ENCODE assay signal across 8 mouse cellular contexts in the genomic region with DNA sequence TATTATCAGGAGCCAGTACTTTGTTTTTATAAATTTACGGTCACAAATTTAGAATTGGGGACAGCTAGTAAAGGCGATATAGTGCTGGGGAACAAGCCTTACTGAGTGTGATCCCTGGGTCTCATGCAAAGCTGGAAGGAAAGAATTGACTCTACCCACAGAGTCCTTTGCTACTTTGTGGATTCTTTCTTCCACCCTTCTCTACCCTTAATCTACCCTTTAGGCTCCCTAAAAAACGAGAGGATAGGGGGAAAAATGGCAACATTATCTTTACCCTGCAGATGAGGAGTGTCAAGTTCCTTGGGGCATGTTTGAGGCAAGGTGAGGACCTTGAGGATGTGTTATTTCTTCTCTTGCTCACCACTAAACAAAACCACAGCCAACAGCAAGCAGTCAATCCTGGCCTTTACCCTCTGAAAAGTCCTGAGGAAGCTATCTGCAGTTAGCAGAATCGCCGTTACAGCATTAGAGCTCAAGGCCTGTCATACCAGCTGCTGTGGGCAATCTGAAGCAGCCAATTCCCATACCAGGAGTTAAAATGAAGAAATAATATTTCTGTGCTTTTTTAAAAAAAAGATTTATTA. TPM values are rescaled to one million over a fixed set of nuclear protein-coding genes. Genes with fewer than 3 reads are reported as not detected.
A peak's percentile ranks its signal among the peaks of the same experiment; 100 is the strongest.
DNase-seq lines count a peak whose midpoint lies in the region; ATAC-seq and TF ChIP-seq lines count a peak whose summit lies in the region.

No protein-coding gene starts in this region.

- peaks cover 11% of the 10 kb centered on the region for H3K4me1 ChIP-seq in kidney, embryonic 15.5 days
- H3K4me1 ChIP-seq in kidney, adult 2 months (ENCODE audit: control insufficient read depth, insufficient read depth, low read length) = no peaks in the 10 kb centered on the region; the same call in 1 of the 2 replicates
- H3K4me1 ChIP-seq in intestine, embryonic 14.5 days (replicated peaks; ENCODE audit: control insufficient read depth, insufficient read depth, low read length) = peaks cover 11% of the 10 kb centered on the region
- peaks cover 8% of the 10 kb centered on the region; the same call in 1 of the 2 replicates for H3K4me1 ChIP-seq in midbrain, postnatal 0 days (ENCODE audit: insufficient read depth, low read length)

- DNase-seq in kidney, adult 2 months = no peak
- DNase-seq in c-Kit-positive CD71-positive TER-119-negative erythroid progenitor cells, embryonic 14.5 days (ENCODE audit: low read depth) = peak; percentile 25
- DNase-seq in intestine, embryonic 14.5 days (ENCODE audit: low spot score) = no peak
- no peak for DNase-seq in midbrain, postnatal 0 days (ENCODE audit: low spot score)
- no peak for DNase-seq in gastrocnemius, postnatal 10 days
- no peak for DNase-seq in cerebellum, postnatal 36 days
- no peak for DNase-seq in layer of hippocampus, adult 8-10 months (ENCODE audit: low spot score in 2 of 2)

- peak overlapping the region; percentile 96 for H3K9ac ChIP-seq in kidney, embryonic 15.5 days
- H3K9ac ChIP-seq in intestine, embryonic 14.5 days (ENCODE audit: low read length) = peak overlapping the region; percentile 99
- peak overlapping the region; percentile 75; the same call in 1 of the 2 replicates for H3K9ac ChIP-seq in midbrain, postnatal 0 days (replicated peaks; ENCODE audit: low read length, poor library complexity, severe bottlenecking)

- TF ChIP-seq POLR2A in kidney, adult 2 months (IDR thresholded peaks at IDR 0.05; ENCODE audit: low read depth, low read length) = no peak

- peak overlapping the region; percentile 94 for H3K27ac ChIP-seq in kidney, embryonic 15.5 days
- no peak overlapping the region for H3K27ac ChIP-seq in kidney, adult 2 months (ENCODE audit: insufficient read depth, low read depth, low read length)
- 0 out of 2 replicates have a peak overlapping the region, but pooled peaks have one; percentile 93 for H3K27ac ChIP-seq in intestine, embryonic 14.5 days (ENCODE audit: low read depth)
- H3K27ac ChIP-seq in midbrain, postnatal 0 days (ENCODE audit: low read depth, low read length) = no peak overlapping the region

- no peak for TF ChIP-seq CTCF in kidney, adult 2 months (conservative IDR thresholded peaks at IDR 0.05; ENCODE audit: insufficient read depth, insufficient read length, low read depth, low read length)
- TF ChIP-seq CTCF in midbrain, postnatal 0 days (IDR thresholded peaks at IDR 0.05) = no peak

- ATAC-seq in kidney, embryonic 15.5 days (replicated peaks; ENCODE audit: low FRiP score) = no peak
- ATAC-seq in intestine, embryonic 14.5 days (replicated peaks; ENCODE audit: low FRiP score, low TSS enrichment, low read depth) = no peak
- ATAC-seq in midbrain, postnatal 0 days (ENCODE audit: low FRiP score) = no peak

- H3K4me2 ChIP-seq in kidney, embryonic 15.5 days = peak overlapping the region; percentile 68
- H3K4me2 ChIP-seq in intestine, embryonic 14.5 days (ENCODE audit: low read length) = peak overlapping the region; percentile 85
- peak overlapping the region; percentile 56 for H3K4me2 ChIP-seq in midbrain, postnatal 0 days (ENCODE audit: low read depth, low read length, poor library complexity, severe bottlenecking)

- H3K27me3 ChIP-seq in kidney, embryonic 15.5 days = no peaks in the 10 kb centered on the region
- H3K27me3 ChIP-seq in kidney, adult 2 months (replicated peaks; ENCODE audit: control insufficient read depth, insufficient read depth, low read length) = no peaks in the 10 kb centered on the region
- no peaks in the 10 kb centered on the region for H3K27me3 ChIP-seq in intestine, embryonic 14.5 days (replicated peaks; ENCODE audit: control insufficient read depth, insufficient read depth, low read length)
- no peaks in the 10 kb centered on the region for H3K27me3 ChIP-seq in midbrain, postnatal 0 days (ENCODE audit: insufficient read depth, low read length)

- H3K36me3 ChIP-seq in kidney, embryonic 15.5 days = peaks cover 10% of the 10 kb centered on the region
- H3K36me3 ChIP-seq in kidney, adult 2 months (ENCODE audit: control insufficient read depth, insufficient read depth, low read length) = no peaks in the 10 kb centered on the region
- no peaks in the 10 kb centered on the region for H3K36me3 ChIP-seq in intestine, embryonic 14.5 days (ENCODE audit: control insufficient read depth, insufficient read depth, low read length)
- H3K36me3 ChIP-seq in midbrain, postnatal 0 days (ENCODE audit: insufficient read depth, low read length) = no peaks in the 10 kb centered on the region

- 44% methylated on average over 5 of the region's 5 CpGs for WGBS in kidney, embryonic 15.5 days
- WGBS in kidney, adult 2 months = 37% methylated on average over 5 of the region's 5 CpGs
- WGBS in intestine, embryonic 14.5 days = 52% methylated on average over 5 of the region's 5 CpGs
- 62% methylated on average over 5 of the region's 5 CpGs for WGBS in midbrain, postnatal 0 days

- H3K9me3 ChIP-seq in kidney, embryonic 15.5 days (replicated peaks) = no peaks in the 10 kb centered on the region
- no peaks in the 10 kb centered on the region for H3K9me3 ChIP-seq in intestine, embryonic 14.5 days (ENCODE audit: control insufficient read depth, low read length)
- no peaks in the 10 kb centered on the region for H3K9me3 ChIP-seq in midbrain, postnatal 0 days (ENCODE audit: low read length)

- H3K4me3 ChIP-seq in kidney, embryonic 15.5 days (replicated peaks) = peak overlapping the region; percentile 82
- no peak overlapping the region for H3K4me3 ChIP-seq in kidney, adult 2 months (ENCODE audit: insufficient read depth, low read depth, low read length)
- H3K4me3 ChIP-seq in intestine, embryonic 14.5 days (ENCODE audit: low read depth, low read length) = peak overlapping the region; percentile 78
- H3K4me3 ChIP-seq in midbrain, postnatal 0 days (ENCODE audit: low read depth, low read length) = peak overlapping the region; percentile 68; the same call in 1 of the 2 replicates

RNA-seq across cellular contexts. Expression of a gene that starts 1.1 kb away (rescaled TPM):
- polyA plus RNA-seq in kidney, embryonic 15.5 days (2015; fragmentation: Nextera tagmentation; extraction: Ambion mirVana) = 245 and 252 TPM in 2 replicates
- polyA plus RNA-seq in kidney, adult 2 months (2012; rRNA removed) = 3.2 and 5.5 TPM in 2 replicates
- 238 and 241 TPM in 2 replicates for polyA plus RNA-seq in intestine, embryonic 14.5 days (2014; fragmentation: Nextera tagmentation; extraction: Ambion mirVana)
- 47.4 and 58.1 TPM in 2 replicates for total RNA-seq in midbrain, postnatal 0 days (2014; rRNA removed)
- polyA plus RNA-seq in midbrain, postnatal 0 days (2015; fragmentation: Nextera tagmentation; extraction: Ambion mirVana) = 71.1 and 73.2 TPM in 2 replicates
- total RNA-seq in gastrocnemius, postnatal 10 days (2021) = 10 to 100 TPM; 19.2 to 24.3 TPM
- total RNA-seq in layer of hippocampus, adult 8-10 months (2022) = 10 to 100 TPM; 11.7 to 23.6 (median 17.9) TPM

RNA-seq across cellular contexts. Expression of a gene that starts 29.1 kb away (rescaled TPM):
- polyA plus RNA-seq in kidney, embryonic 15.5 days (2015; fragmentation: Nextera tagmentation; extraction: Ambion mirVana) = 80.4 and 81.7 TPM in 2 replicates
- polyA plus RNA-seq in kidney, adult 2 months (2012; rRNA removed) = 40.8 and 46.3 TPM in 2 replicates
- polyA plus RNA-seq in intestine, embryonic 14.5 days (2014; fragmentation: Nextera tagmentation; extraction: Ambion mirVana) = 90.9 and 103 TPM in 2 replicates
- 86.9 and 87.4 TPM in 2 replicates for total RNA-seq in midbrain, postnatal 0 days (2014; rRNA removed)
- 70.6 and 74.6 TPM in 2 replicates for polyA plus RNA-seq in midbrain, postnatal 0 days (2015; fragmentation: Nextera tagmentation; extraction: Ambion mirVana)
- 10 to 100 TPM; 69.8 to 71.6 TPM for total RNA-seq in gastrocnemius, postnatal 10 days (2021)
- 100 to 1,000 TPM; 290 to 306 (median 301) TPM for total RNA-seq in layer of hippocampus, adult 8-10 months (2022)

RNA-seq across cellular contexts. Expression of a gene that starts 47.5 kb away (rescaled TPM):
- polyA plus RNA-seq in kidney, embryonic 15.5 days (2015; fragmentation: Nextera tagmentation; extraction: Ambion mirVana) = 2.9 and 3.0 TPM in 2 replicates
- polyA plus RNA-seq in kidney, adult 2 months (2012; rRNA removed) = 0.11 and 0.15 TPM in 2 replicates
- polyA plus RNA-seq in intestine, embryonic 14.5 days (2014; fragmentation: Nextera tagmentation; extraction: Ambion mirVana) = 3.7 and 4.2 TPM in 2 replicates
- total RNA-seq in midbrain, postnatal 0 days (2014; rRNA removed) = 0.61 and 0.66 TPM in 2 replicates
- polyA plus RNA-seq in midbrain, postnatal 0 days (2015; fragmentation: Nextera tagmentation; extraction: Ambion mirVana) = 1.2 and 2.4 TPM in 2 replicates
- total RNA-seq in gastrocnemius, postnatal 10 days (2021) = 1 to 10 TPM; 2.0 to 2.9 TPM
- total RNA-seq in layer of hippocampus, adult 8-10 months (2022) = 1 to 10 TPM; 1.8 to 3.8 (median 3.0) TPM

RNA-seq across cellular contexts. Expression of a gene that starts 58.6 kb away (rescaled TPM):
- polyA plus RNA-seq in kidney, embryonic 15.5 days (2015; fragmentation: Nextera tagmentation; extraction: Ambion mirVana) = 21.6 and 22.5 TPM in 2 replicates
- 13.0 and 13.6 TPM in 2 replicates for polyA plus RNA-seq in kidney, adult 2 months (2012; rRNA removed)
- polyA plus RNA-seq in intestine, embryonic 14.5 days (2014; fragmentation: Nextera tagmentation; extraction: Ambion mirVana) = 21.8 and 24.3 TPM in 2 replicates
- 18.5 and 22.5 TPM in 2 replicates for total RNA-seq in midbrain, postnatal 0 days (2014; rRNA removed)
- 18.1 and 19.6 TPM in 2 replicates for polyA plus RNA-seq in midbrain, postnatal 0 days (2015; fragmentation: Nextera tagmentation; extraction: Ambion mirVana)
- total RNA-seq in gastrocnemius, postnatal 10 days (2021) = 10 to 100 TPM; 12.6 to 16.7 TPM
- total RNA-seq in layer of hippocampus, adult 8-10 months (2022) = 10 to 100 TPM; 28.9 to 30.1 (median 29.6) TPM

Comparison
In these comparisons a context has a peak if more than half of its experiments do, and no peak if none do; other contexts are left out.
1. H3K27ac ChIP-seq: peak in kidney, embryonic 15.5 days (single experiment) and intestine, embryonic 14.5 days (single experiment); none in kidney, adult 2 months (single experiment) and midbrain, postnatal 0 days (single experiment).
2. RNA of a gene that starts 1.1 kb away (polyA plus RNA-seq): 245 to 252 TPM in kidney, embryonic 15.5 days, 238 to 241 TPM in intestine, embryonic 14.5 days and 71.1 to 73.2 TPM in midbrain, postnatal 0 days; 3.2 to 5.5 TPM in kidney, adult 2 months; every median in the first group is over 10 times any median in the second.
3. Peak in every context shown above with its lines, with median percentiles within 50 percentile points of each other: H3K4me2 ChIP-seq and H3K9ac ChIP-seq.